Mouse (Mus musculus): ENCODE results near the gene Meox2.

- no peak for TF ChIP-seq CTCF (IDR thresholded peaks at IDR 0.05; ENCODE audit: low read depth, low read length)
- no peak for TF ChIP-seq POLR2A (IDR thresholded peaks at IDR 0.05; ENCODE audit: insufficient read depth, low read length)
Observed at GRCm38 (mm10) chr12:37107150-37107549, 1.2 kb upstream of the Meox2 start.
